Mouse (Mus musculus): ENCODE results near the gene Gng12.
"Not testable (repeated sequence)": the region's sequence is repeated elsewhere in the genome, so short reads cannot be mapped to it uniquely, and the experiment has no call there.

Gene Gng12

DNA sequence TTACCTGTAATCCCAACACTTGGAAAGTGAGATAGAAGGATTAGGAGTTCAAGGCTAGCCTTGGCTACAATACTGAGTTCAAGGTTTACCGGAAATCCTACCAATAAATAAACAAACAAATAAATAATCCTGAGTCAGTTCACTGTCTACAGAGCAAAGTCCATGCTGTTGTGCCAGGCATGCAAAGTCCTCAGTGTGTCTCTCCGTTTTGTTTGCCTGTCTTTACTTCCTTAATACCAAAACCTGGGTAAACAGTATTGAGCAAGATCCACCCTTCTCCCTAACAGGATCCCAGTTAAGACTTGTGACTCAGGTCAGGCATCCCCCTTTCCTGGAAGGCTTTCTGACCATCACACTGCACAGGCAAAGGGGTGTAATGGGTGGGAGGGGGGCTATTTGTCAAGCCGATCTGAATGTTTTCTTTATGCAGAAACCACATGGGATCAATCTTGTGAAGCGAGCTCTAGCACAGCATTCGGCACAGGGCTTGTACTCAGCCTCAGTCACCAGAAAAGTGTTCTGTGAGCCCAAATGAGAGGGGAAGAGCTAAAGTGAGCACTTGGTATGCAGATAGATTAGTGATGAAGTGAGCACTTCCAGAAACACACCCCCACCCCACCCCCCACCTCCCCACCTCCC, 133.2 kb downstream of the Gng12 start:
- DNase-seq (ENCODE audit: low spot score), result no peak

DNA sequence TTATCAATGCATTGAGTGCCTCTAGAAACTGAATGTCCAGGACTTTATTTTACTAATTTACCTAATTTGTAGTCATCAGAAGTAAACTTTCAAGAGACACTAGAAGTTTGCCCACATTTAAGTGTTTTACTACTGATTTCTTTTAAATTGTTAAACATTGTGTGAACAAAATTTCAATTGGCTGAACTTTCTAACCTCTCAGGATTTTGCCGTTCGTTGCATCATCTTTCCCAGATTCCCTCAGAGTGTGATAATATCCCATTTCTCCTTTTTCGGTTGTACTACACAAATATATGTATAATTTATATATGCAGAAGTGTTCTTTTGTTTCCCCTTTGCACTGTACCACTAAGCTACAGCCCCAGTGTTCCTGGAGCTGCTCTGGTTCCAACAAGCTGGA, 133.8 kb downstream of the Gng12 start:
- no peak for DNase-seq (ENCODE audit: low spot score)

DNA sequence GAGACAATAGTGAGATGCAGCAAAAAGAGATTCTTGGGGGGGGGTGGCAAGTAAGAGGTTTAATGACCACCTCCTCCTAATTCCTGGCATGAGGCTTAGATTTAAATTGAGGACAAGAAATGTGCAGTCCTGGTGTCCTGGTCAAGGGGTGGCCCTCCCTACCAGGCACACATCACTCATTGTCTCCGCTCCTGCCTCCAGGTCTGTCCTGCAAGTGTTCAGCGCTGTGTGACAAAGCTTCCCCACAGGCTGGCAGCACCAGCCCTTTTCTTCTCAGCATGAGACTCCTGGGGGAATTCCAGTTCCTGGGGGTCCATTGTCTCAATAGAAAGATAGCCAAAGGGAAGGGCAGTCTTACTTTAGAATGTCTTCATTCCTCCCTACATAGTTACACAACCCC, 134.2 kb downstream of the Gng12 start:
- DNase-seq (ENCODE audit: low spot score), result no peak

DNA sequence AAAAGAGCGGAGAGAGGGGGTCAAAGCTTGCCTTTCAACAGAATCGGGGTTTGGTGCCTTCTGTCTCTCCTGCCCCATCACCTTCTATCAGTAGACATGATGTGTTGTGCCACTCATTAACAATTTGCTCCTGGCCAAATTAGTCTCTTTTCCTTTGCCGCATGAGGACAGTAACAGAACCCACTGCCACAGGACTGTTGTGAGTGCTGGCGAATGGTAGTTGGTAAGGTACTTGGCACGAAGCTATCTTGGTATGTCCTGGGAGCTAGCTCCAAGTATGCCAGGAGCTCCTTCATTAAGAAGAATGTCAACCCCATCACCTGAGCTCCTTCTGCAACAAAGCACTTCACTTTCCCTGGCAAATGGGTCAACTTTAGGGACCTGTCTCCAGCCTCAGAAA, 134.6 kb downstream of the Gng12 start:
- DNase-seq (ENCODE audit: low spot score), result no peak

DNA sequence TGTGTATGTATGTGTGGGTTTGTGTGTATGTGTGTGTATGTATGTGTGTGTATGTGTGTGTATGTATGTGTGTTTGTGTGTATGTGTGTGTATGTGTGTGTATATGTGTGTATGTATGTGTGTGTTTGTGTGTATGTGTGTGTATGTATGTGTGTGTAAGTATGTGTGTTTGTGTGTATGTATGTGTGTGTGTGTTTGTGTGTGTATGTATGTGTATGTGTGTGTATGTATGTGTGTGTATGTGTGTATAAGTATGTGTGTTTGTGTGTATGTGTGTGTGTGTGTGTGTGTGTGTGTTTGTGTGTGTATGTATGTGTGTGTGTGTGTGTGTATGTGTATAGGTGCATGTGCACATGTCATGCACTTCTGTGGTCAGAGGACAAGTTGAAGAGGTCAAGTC, 136.4 kb downstream of the Gng12 start:
- not testable (repeated sequence) for DNase-seq (ENCODE audit: low spot score)

DNA sequence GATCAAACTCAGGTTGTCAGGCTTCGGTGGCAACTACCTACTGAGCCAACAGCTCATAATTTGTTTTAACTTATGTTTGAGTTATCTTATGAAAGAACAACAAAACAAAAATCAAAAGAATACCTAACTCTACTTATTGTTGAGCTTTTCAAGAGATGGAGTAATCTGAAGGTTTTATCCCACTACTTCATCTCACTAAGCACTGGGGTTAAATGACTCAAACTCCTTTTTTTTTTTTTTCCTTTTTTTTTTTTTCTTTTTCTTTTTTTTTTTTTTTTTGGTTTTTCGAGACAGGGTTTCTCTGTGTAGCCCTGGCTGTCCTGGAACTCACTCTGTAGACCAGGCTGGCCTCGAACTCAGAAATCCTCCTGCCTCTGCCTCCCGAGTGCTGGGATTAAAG, 136.8 kb downstream of the Gng12 start:
- DNase-seq (ENCODE audit: low spot score), result not testable (repeated sequence)

DNA sequence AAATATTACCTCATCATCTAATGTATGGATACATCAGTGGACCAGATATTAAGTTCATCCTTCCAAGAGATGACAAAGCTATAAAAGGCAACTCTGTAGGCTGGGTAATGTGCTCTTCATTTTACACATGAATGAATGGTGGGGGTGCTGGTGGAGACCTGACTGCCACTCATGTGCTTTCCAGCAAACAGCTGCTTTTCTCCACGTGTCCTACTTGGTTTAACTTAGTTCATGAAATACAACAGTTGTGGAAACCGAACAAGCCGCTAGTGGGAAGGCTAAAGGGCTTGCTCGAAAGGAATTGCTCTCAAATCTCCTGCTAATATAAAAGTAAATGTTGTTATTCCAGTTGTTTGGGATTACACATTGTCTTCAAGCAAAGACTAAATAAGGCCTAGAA, 137.4 kb downstream of the Gng12 start:
- DNase-seq (ENCODE audit: low spot score), result no peak

DNA sequence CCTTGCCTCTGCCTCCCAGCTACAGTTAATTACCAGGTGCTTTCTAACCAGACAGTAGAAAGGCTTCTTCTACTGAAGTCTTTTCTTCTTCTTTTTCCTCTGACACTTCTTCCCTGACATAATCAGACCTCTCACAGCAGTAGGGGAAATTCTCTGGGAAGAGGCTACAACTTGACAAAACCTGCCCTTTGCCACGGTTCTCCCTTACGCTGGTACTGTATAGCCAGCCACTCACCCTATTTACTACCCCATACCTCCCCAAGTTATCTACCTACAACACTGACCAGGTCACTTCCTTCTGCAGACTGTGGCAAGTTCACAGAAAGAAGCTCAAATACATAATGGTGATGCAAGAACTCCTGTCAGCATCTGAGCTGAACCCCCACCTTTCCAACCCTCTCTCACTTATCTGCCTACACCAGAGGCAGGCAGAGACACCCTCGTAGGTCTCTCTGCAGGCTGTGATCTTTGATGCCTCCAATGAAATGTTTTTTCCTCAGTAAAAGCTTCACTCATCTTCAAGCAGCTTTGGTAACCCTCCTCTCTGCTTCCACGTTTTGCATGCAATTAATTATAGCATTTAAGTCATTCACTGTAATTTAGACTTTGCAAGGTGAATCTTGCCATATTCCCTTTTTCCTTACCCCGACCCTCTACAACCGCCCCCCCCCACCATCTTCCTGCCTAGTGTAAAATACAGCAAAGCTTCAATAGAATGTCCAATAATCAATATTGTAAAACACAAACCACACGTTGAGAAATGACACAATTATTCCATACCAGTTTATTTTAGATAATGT, 138.3 kb downstream of the Gng12 start:
- DNase-seq (ENCODE audit: low spot score), result no peak

DNA sequence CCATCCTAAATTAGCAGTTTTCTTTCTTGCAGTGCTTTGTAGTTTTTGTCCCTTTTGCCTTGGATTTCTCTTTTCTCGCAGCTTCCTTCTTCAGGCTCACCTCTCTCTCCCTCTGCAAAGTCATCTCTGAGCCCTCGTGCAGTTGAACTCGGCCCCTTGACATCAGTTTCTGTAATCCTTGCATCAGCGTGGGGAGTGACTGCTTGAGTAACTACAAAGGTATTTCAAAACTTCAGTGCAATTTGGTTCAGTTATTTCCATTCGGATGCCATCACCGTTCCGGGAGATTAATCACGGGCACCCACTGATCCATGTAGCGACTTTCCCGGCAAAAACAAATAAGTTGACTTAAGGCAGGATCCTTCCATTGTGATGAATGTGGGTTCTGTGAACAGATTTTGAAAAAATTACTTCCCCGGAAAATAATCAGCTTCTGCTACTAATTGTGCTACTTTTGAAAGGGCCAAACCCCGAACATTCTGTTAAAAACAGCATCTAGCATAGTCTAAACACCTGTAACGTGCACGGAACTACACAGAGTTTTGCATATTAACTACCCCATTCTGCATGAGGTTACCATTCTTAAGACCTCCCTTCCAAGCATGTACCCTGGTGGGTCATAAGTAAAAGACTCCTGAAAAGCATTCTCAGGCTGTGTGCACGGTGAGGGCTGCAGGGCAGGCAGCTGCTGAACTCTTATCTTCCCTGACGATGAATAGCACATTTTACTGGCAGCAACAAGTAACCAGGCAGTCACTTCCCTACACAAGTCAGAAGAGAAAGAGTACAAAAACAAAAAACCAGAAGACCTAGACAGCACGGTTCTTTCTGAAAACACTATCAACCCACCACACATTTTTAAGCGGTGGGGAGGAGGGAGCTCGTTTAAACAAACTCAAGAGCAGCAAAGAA, 139.4 kb downstream of the Gng12 start:
- no peak for DNase-seq (ENCODE audit: low spot score)

DNA sequence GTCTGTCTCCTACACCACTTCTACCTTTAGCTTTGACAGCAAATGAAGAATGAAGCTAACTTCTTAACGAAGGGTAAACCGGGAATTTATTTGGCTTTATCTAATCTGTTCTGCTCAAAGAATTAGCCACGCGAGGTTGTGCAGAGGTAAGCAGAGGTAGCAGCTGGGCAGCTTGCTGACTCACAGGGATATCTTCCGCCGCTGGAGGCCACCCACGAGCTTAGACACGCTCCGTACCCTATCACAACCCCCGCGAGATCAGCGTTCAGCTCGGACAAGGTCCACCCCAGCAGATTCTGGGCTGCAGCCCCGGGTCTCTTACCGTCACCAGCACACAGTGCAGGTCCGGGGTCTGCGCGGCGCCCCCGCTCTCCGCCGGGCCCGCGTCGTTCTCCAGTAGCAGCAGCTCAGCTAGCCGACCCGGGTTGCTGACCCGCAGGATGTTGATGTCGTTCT, 140.2 kb downstream of the Gng12 start:
- DNase-seq (ENCODE audit: low spot score), result peak; percentile 90

DNA sequence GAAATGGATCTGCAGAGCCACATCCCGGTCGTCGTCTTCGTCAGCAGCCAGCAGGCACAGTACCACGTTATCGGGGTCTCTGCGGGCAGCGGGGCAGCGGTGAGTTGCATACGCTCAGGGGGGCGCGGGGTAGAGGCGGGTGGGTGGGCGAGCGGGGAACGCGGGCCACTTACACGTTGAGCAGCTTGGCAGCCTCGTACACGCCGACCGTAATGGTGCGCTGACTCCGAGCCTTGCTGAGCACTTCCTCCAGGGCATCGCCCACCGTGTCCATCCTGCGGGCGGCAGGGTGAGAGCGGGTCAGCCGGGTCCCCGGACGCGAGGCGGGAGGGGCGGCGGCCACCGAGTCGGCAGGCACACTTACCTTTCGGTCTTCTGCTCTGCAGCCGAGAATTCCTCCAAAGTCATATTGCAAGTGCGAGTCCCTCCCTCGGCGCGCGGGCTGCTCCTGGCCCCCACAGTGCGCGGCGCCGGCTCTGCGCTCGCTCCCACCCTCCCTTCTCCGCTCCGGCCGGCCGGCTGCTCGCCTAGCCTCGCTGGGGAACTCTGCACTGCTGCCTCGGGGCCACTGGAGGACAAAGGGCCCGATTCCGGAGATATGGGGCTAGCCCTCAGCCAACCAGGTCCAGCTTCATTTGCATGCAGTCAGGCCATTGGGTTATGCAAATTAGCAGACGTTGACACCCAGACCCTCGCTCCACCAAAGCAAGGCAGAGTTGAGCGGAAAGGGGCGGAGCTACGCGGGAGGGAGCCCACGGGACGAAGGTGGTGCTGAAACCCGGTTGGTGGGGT, 140.8 kb downstream of the Gng12 start, which contains the start of gene Gadd45a:
TSS of gene Gadd45a (minus strand) at position 621 of the 792 bp plus-strand sequence.
- DNase-seq (ENCODE audit: low spot score), result peak; percentile 94

DNA sequence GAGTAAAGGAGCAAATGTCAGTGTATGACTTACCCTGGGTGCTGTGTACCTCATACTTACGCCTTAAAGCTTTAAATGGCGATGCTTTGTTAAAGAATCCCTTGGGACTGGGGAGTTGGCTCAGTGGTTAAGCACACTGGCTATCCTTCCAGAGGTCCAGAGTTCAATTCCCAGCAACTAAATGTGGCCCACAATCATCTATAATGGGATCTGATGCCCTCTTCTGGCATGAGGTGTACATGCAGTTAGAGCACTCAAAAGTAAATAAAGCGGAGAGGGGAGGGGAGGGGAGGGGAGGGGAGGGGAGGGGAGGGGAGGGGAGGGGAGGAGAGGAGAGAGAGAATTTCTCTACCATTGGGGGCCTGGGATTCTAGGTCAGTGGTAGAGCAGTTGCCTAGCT, 142.8 kb downstream of the Gng12 start:
- DNase-seq (ENCODE audit: low spot score), result no peak

DNA sequence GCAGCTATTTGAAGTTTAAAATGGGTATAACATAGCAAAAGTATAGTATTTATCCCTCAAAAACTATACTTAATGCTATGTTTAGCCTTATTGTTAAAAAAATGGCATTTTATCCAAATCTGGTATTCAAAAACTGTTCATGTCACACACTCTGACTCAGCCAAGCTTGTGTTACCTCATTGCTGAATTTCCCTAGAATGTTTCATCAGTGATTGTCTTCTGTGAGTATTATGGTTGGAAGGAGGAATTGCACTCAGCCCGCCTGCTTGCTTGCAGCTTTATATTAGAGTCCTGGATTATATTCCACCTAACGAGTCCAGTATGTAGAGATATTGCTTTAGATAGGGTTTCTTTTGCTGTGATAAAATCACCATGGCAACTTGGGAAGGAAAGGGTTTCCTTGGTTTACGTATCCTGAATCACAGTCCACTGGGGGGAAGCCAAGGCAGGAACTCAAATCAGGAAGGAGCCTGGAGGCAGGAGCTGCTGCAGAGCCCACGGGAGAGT, 144.8 kb downstream of the Gng12 start:
- no peak for DNase-seq (ENCODE audit: low spot score)

DNA sequence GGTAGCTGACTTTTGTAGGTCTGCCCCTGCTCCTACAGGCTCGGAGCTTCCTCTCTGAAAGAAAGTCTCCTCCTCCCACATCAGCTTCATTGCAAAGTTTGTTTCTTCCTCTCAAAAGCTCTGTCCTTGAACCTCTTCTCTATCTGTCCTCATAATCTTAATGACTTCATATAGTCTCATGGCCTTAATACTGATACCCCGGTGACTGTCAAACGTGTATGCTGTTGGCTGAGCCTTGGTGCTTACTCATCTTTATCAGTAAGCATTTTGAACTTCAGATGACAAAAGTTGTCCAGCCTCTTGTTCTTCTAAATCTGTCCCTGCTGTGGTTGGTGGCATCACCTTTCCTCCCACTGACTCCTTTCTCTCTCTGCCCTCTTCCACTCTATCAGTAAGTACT, 149.2 kb downstream of the Gng12 start:
- no peak for DNase-seq (ENCODE audit: low spot score)

DNA sequence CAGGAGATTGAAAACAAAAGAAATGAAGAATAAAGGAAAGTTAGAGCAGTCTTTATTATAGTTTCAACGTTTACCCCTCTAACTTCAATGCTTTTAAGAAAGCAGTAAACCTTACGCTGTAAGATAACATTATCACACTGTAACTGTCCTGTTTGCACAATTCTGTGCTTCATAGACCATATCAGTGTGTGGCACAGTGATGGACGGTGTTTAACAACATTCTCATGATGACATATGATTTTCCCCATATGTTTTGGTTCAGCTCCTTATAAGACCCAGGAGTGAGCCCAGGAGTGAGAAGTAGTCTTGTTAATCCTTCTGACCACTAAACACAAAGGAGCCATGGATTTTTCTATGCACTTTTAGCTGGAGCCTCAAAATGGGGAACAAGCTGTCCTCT, 150.7 kb downstream of the Gng12 start:
- DNase-seq (ENCODE audit: low spot score), result no peak

DNA sequence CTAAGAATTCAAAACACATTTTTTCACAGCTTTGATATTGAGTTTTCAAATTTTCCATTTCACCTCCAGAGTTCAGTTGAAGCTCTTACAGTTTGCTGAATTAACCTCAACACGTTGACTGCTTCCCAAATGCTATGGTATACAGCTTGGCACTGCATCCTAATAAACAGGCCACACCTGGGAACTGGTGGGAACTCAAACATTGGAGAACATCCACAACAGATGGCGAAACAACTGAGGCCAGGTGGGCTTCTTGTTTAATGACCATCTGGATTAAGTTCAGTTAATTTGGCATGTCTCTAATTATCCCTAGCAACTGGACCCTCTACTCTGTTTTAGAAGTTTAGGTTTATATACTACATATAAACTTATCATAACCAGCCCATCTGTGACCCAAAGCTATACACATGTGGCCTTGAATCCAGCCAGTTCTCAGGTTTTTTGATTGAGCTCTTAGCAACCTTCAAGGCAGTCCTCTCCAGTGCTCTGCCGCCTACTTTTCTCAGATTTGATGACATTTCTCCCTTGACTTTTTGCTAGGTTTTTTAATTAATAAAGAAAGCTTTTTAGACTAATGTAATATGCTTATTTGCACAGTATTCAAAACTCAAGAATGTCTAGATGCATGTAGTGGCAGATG, 152.0 kb downstream of the Gng12 start:
- no peak for DNase-seq (ENCODE audit: low spot score)

DNA sequence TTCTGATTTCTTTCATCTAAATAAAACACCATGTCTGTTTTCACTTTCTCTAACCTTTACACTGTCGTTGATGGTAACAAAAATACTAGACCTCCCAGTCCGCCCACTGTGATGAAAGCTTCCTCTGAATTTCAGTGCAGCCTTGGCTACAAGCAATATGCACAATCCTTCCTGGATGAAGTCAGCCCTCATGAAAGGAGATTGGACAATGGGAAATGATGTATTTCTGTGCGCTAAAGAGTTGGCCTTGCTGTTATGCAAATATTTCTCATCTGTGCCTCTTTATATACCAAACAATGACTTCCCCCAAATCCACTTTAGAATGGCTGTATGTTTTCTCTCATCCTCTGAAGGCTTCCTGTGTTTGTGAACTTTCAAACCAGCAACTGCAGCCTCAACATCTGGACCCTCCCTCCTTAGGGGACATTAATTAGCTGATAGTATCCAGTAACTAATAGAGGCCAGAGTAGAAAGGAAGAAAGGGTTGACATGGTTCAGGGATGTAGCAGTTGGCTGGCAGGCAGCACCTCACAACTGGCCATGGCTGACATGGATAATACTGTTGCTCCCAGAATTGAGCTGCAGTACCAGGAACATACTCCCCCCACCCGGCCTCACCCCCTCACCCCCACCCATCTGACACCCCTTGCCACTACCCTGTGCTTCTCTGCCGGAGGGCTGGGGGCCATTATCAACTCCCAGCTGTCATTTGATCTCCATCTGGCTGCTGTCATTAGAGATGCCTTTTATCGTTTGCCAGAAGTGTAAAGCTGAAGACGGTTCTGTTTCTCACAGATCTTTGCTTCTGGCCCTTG, 152.9 kb downstream of the Gng12 start:
- no peak for DNase-seq (ENCODE audit: low spot score)

DNA sequence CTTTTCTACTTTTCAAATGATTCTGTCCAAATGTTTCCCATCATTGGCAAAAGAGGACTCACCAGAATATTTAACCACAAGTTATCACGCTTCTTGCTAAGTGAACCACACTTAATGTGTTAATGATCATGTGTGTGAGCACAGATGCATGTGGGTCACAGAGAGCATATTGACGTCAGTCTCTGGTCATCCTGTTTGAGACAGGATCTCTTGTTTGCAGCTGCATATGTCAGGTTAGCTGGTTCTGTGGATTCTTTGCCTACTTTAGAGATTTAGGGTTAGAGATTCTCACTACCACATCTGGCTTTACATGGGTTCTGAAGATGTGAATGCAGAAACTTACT, 153.5 kb downstream of the Gng12 start:
- DNase-seq (ENCODE audit: low spot score), result no peak

DNA sequence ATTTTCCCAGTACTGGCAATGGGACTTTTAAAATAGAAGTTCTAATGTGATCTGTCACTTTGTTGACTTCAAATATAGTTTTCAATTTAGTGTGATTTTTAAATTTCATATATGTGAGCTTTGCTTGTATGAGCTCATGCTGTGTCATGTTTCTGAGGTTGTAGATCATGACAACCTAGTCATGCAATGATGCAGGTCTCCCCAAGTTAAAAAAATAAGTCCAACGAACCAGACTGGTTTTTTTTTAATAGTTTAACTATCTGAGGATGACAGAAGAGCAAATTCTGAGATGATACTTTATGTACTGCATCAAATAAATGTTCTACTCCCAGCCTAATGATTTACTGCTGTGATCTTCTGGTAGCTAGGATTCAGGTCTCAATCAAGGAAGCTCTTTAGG, 153.9 kb downstream of the Gng12 start:
- no peak for DNase-seq (ENCODE audit: low spot score)
